Mouse (Mus musculus): ENCODE measurements around the gene Psmb1. TPM values are rescaled to one million over a fixed set of nuclear protein-coding genes. Genes with fewer than 3 reads are reported as not detected.

Gene Psmb1
- total RNA-seq (2012; rRNA removed) (222 and 230 TPM in 2 replicates), polyA plus RNA-seq (2012; ENCODE audit: insufficient read depth in 1 of 2, insufficient read length in 2 of 2, low read depth in 1 of 2, low replicate concordance in 2 of 2, missing spikeins in 1 of 2) (100 to 1,000 TPM; 200 to 445 TPM)

GRCm38 (mm10) chr17:15499656-15500394 lies at the start of gene Psmb1, which contains the start of gene Tbp:
Psmb1 (minus strand) TSS chr17:15499751.
Tbp (plus strand) TSS chr17:15499888.
- no peaks in the 10 kb centered on the region for H3K27me3 ChIP-seq (ENCODE audit: control insufficient read depth in 1 of 2, insufficient read depth in 2 of 2, low read length in 2 of 2)
- H3K4me1 ChIP-seq (ENCODE audit: control insufficient read depth in 1 of 2, insufficient read depth in 2 of 2, low read length in 2 of 2), result peaks cover 0 to 11% of the 10 kb centered on the region in 2 experiments; a peak in 3 of 4 replicates
- H3K36me3 ChIP-seq (ENCODE audit: control insufficient read depth in 1 of 2, insufficient read depth in 2 of 2, low read length in 2 of 2), result peaks cover 14 to 28% of the 10 kb centered on the region in 2 experiments
- peak; percentile 99 for DNase-seq (ENCODE audit: low read depth, low spot score)
- H3K27ac ChIP-seq (ENCODE audit: control insufficient read depth, low read depth, low read length), result peak within 1 kb of the TSS; percentile 85
- peaks cover 44% of the 10 kb centered on the region for H3K79me2 ChIP-seq (ENCODE audit: control insufficient read depth, insufficient read depth, low read length, poor library complexity)
- no peaks in the 10 kb centered on the region for H3K9me3 ChIP-seq (replicated peaks; ENCODE audit: insufficient read depth, low read length)
- H3K9ac ChIP-seq (ENCODE audit: control insufficient read depth, low read depth, low read length, poor library complexity, severe bottlenecking), result peak within 1 kb of the TSS; percentile 88
- peak within 1 kb of the TSS; percentile 75 to 89 for H3K4me3 ChIP-seq (ENCODE audit: control insufficient read depth in 1 of 2, insufficient read depth in 1 of 2, low read depth in 2 of 2, low read length in 2 of 2)
- TF ChIP-seq GABPA (IDR thresholded peaks at IDR 0.05; ENCODE audit: low read depth, low read length) (no peak), MXI1 (IDR thresholded peaks at IDR 0.05; ENCODE audit: low read depth, low read length) (peak; percentile 95), MAFK (IDR thresholded peaks at IDR 0.05; ENCODE audit: borderline replicate concordance, low read depth, low read length) (no peak), SIN3A (IDR thresholded peaks at IDR 0.05; ENCODE audit: low read length) (peak; percentile 99), TBP (IDR thresholded peaks at IDR 0.05; ENCODE audit: low read depth, low read length) (peak; percentile 87), POLR2AphosphoS2 (IDR thresholded peaks at IDR 0.05; ENCODE audit: low read length) (peak; percentile 72; the same call in 1 of the 2 replicates), ELF1 (IDR thresholded peaks at IDR 0.05; ENCODE audit: low read depth, low read length) (peak; percentile 91), USF2 (IDR thresholded peaks at IDR 0.05; ENCODE audit: borderline replicate concordance in 1 of 2, insufficient read depth in 1 of 2, low read depth in 1 of 2, low read length in 2 of 2) (no peak), POLR2AphosphoS5 (IDR thresholded peaks at IDR 0.05; ENCODE audit: borderline replicate concordance, low read depth, low read length) (no peak), NELFE (IDR thresholded peaks at IDR 0.05; ENCODE audit: low read depth, low read length) (peak; percentile 84), POLR2A (IDR thresholded peaks at IDR 0.05; ENCODE audit: control insufficient read depth in 1 of 2, insufficient read depth in 1 of 2, low read depth in 1 of 2, low read length in 2 of 2, poor library complexity in 1 of 2) (peak; percentile 56 to 84; a peak in 3 of 4 replicates), CHD1 (IDR thresholded peaks at IDR 0.05; ENCODE audit: low read depth, low read length) (no peak), MAX (IDR thresholded peaks at IDR 0.05; ENCODE audit: low read length) (peak; percentile 67), NRF1 (IDR thresholded peaks at IDR 0.05; ENCODE audit: insufficient read depth, low read depth, low read length, poor library complexity, severe bottlenecking) (no peak), SMC3 (IDR thresholded peaks at IDR 0.05; ENCODE audit: low read depth, low read length) (no peak), CTCF (IDR thresholded peaks at IDR 0.05 in 2 of 3, conservative IDR thresholded peaks at IDR 0.05 in 1 of 3; ENCODE audit: control insufficient read depth in 1 of 3, insufficient read depth in 1 of 3, low read depth in 2 of 3, low read length in 3 of 3, poor library complexity in 1 of 3, severe bottlenecking in 1 of 3) (no peak), UBTF (IDR thresholded peaks at IDR 0.05; ENCODE audit: borderline replicate concordance, insufficient read depth, low read depth, low read length) (0 out of 2 replicates have a peak, but pooled peaks have one; percentile 69), MEF2A (IDR thresholded peaks at IDR 0.05; ENCODE audit: extremely low read depth, insufficient replicate concordance, low read depth, low read length, poor library complexity, severe bottlenecking) (no peak), BHLHE40 (IDR thresholded peaks at IDR 0.05; ENCODE audit: borderline replicate concordance, low read depth, low read length) (no peak), TCF12 (IDR thresholded peaks at IDR 0.05; ENCODE audit: low read depth, low read length) (peak; percentile 71), ZNF384 (IDR thresholded peaks at IDR 0.05; ENCODE audit: low read depth, low read length) (no peak), ETS1 (IDR thresholded peaks at IDR 0.05; ENCODE audit: low read depth, low read length) (peak; percentile 82), CHD2 (IDR thresholded peaks at IDR 0.05; ENCODE audit: low read length) (no peak), USF1 (IDR thresholded peaks at IDR 0.05; ENCODE audit: low read depth, low read length) (peak; percentile 48), RAD21 (IDR thresholded peaks at IDR 0.05; ENCODE audit: low read depth, low read length) (no peak), E2F4 (IDR thresholded peaks at IDR 0.05; ENCODE audit: borderline replicate concordance, low read depth, low read length) (no peak), HCFC1 (IDR thresholded peaks at IDR 0.05; ENCODE audit: low read depth, low read length) (peak; percentile 97), TAL1 (IDR thresholded peaks at IDR 0.05; ENCODE audit: low read length) (no peak), JUND (IDR thresholded peaks at IDR 0.05; ENCODE audit: low read depth, low read length) (no peak), EP300 (IDR thresholded peaks at IDR 0.05; ENCODE audit: low read depth in 1 of 2, low read length in 2 of 2) (peak in 1 of 2 experiments; percentile 52; a peak in 1 of 4 replicates), KAT2A (conservative IDR thresholded peaks at IDR 0.05; ENCODE audit: low read depth, low read length) (peak; percentile 75), ZMIZ1 (IDR thresholded peaks at IDR 0.05; ENCODE audit: low read depth, low read length) (peak; percentile 33), ZKSCAN1 (IDR thresholded peaks at IDR 0.05; ENCODE audit: low read depth, low read length) (no peak), MAZ (IDR thresholded peaks at IDR 0.05; ENCODE audit: low read depth, low read length) (no peak; the same call in 1 of the 2 replicates), ZC3H11A (IDR thresholded peaks at IDR 0.05; ENCODE audit: low read depth, low read length) (no peak)

All from MEL (cell line).